Mouse (Mus musculus) midbrain, embryonic 14.5 days (tissue): Measurements from ENCODE around the gene Bnc1. TPM values are rescaled to one million over a fixed set of nuclear protein-coding genes. Genes with fewer than 3 reads are reported as not detected.

Source experiments
- ATAC-seq: fragments of 200-750 bp; cut with Nextera tagmentation; 2 replicates; pipeline ENCODE4 v1.8.0; 2017; ENCODE audit warnings: moderate number of reproducible peaks, moderate library complexity; ENCODE audit not compliant: low FRiP score, low TSS enrichment
- DNase-seq: peaks from one replicate; pipeline ENCODE4 v3.0.0-alpha.2; 2015
- H3K27ac ChIP-seq: fragments of 300-500 bp; sonication (generic); replicated peaks from 2 replicates; pipeline ENCODE4 v1.5.1; 2014; ENCODE audit warnings: mild to moderate bottlenecking, low read depth, low read length, moderate library complexity
- H3K27me3 ChIP-seq: fragments of 300-500 bp; sonication (generic); 2 replicates; pipeline ENCODE4 v1.6.1; 2014; ENCODE audit warnings: low read length, control low read depth, mixed read lengths; ENCODE audit not compliant: control insufficient read depth, insufficient read depth
- H3K36me3 ChIP-seq: fragments of 300-500 bp; sonication (generic); 2 replicates; pipeline ENCODE4 v1.6.1; 2014; ENCODE audit warnings: low read length, control low read depth; ENCODE audit not compliant: control insufficient read depth, insufficient read depth
- H3K4me1 ChIP-seq: fragments of 300-500 bp; sonication (generic); 2 replicates; pipeline ENCODE4 v1.6.1; 2014; ENCODE audit warnings: mild to moderate bottlenecking, antibody characterized with exemption, low read length, control low read depth; ENCODE audit not compliant: control insufficient read depth, insufficient read depth
- H3K4me2 ChIP-seq: fragments of 300-500 bp; sonication (generic); 2 replicates; pipeline ENCODE4 v1.6.1; 2014; ENCODE audit warnings: mild to moderate bottlenecking, low read length, moderate library complexity
- H3K4me3 ChIP-seq: fragments of 300-500 bp; sonication (generic); replicated peaks from 2 replicates; pipeline ENCODE4 v1.5.1; 2014; ENCODE audit warnings: low read depth, low read length
- H3K9ac ChIP-seq: fragments of 300-500 bp; sonication (generic); replicated peaks from 2 replicates; pipeline ENCODE4 v1.6.1; 2014; ENCODE audit warnings: mild to moderate bottlenecking, low read length, moderate library complexity
- H3K9me3 ChIP-seq: fragments of 300-500 bp; sonication (generic); 2 replicates; pipeline ENCODE4 v1.6.1; 2016; ENCODE audit warnings: low read length, control low read depth, mixed read lengths; ENCODE audit not compliant: control insufficient read depth
- WGBS: fragments of 180-500 bp; shearing (Covaris S2); extraction: QIAGEN DNeasy Blood & Tissue Kit; methylation state at CpG from one replicate; pipeline ENCODE4 v1.1.7; 2014; 5-methylcytosine and 5-hydroxymethylcytosine counted together
- polyA plus RNA-seq: library from polyadenylated mRNA; unstranded; fragments of >200 nt; fragmentation: Nextera tagmentation; extraction: Ambion mirVana; gene quantifications from 2 replicates; pipeline ENCODE4 v1.2.1, GENCODE M21; 2014

The Bnc1 gene
- polyA plus RNA-seq, 1 experiment from 2014 or later: 0.30 TPM

DNA sequence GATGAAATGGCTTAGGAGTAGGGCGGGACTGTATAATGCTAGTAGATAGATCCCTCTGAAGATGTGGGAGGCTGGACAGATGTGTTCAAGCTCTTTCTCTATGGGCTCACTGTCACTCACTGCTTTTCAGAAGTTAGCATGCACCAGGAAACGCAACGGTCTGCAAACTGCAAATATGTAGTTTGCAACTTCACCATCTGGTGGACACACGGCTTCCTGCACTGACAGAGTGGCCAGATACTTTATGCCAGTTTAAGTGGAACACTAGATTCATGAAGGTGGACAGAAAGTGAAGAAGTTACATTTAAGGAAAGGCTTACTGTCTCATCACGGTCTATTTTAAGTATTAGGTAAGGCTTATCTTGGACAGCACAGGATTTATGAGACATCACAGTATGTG, 25.9 kb downstream of the Bnc1 start:
- H3K9me3 ChIP-seq: no peaks in the 10 kb centered on the region
- H3K4me2 ChIP-seq: no peak overlapping the region
- 84% methylated on average over 5 of the region's 5 CpGs for WGBS
- H3K27me3 ChIP-seq: no peaks in the 10 kb centered on the region
- no peak overlapping the region for H3K27ac ChIP-seq
- H3K4me1 ChIP-seq: no peaks in the 10 kb centered on the region
- no peak overlapping the region for H3K4me3 ChIP-seq
- ATAC-seq: no peak
- H3K36me3 ChIP-seq: no peaks in the 10 kb centered on the region
- no peak overlapping the region for H3K9ac ChIP-seq
- no peak for DNase-seq

DNA sequence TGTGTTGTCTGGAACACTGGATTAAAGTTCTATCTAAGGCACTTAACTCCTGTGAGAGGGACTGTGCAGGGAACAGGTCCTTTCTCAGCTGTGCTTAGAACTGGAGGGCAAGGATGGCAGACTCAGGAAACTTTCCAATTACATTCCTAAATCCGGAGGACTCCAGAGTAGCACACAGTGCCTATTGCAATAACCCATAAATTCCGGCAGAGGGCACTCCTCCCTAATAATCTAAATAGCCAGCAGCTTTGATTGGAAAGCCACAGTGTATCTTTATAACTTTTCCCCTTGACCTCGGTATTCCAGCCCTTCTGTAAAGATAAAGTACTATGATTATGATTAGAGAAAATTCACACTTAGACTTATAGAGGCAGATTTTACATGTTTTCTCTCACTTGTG, 32.4 kb downstream of the Bnc1 start:
- WGBS: 5% methylated on average over 3 of the region's 3 CpGs
- no peak overlapping the region for H3K4me2 ChIP-seq
- H3K9ac ChIP-seq: no peak overlapping the region
- H3K36me3 ChIP-seq: no peaks in the 10 kb centered on the region
- H3K9me3 ChIP-seq: no peaks in the 10 kb centered on the region
- H3K27ac ChIP-seq: no peak overlapping the region
- H3K27me3 ChIP-seq: no peaks in the 10 kb centered on the region
- ATAC-seq (no peak), DNase-seq (peak; percentile 89)
- H3K4me3 ChIP-seq: no peak overlapping the region
- H3K4me1 ChIP-seq: no peaks in the 10 kb centered on the region

DNA sequence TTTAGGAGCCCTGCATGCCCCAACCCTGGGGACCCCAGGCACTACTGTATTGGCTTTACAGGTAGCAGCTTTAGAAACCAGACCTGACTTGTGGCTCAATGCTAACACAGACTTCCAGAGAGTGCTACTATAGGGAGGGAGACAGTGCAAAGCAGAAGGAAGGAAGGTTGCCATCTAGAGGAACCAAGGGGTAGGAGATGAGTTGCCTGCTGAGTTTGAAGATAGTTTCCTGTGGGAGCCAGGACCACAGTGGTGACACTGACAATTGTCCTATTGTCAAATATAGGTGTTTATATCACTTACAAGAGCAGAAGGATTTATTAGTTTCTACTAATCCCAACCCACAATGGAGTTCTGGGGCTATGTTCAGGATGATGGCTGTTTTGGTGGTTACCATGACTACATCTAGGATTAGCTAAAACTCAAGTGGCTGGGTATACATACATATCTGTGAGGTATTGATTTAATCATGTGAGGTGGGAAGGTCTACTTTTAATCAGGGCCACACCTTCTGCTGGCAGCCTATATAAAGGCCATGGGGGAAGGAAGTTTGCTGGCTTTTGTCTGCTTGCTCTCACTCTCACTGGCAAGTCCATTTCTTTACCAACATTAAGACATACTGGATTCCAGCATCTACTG, 37.8 kb downstream of the Bnc1 start:
- no peaks in the 10 kb centered on the region for H3K9me3 ChIP-seq
- H3K4me1 ChIP-seq: no peaks in the 10 kb centered on the region
- ATAC-seq (no peak), DNase-seq (peak; percentile 47)
- H3K4me3 ChIP-seq: no peak overlapping the region
- no peak overlapping the region for H3K9ac ChIP-seq
- no peaks in the 10 kb centered on the region for H3K36me3 ChIP-seq
- no peak overlapping the region for H3K4me2 ChIP-seq
- H3K27ac ChIP-seq: no peak overlapping the region
- no peaks in the 10 kb centered on the region for H3K27me3 ChIP-seq

DNA sequence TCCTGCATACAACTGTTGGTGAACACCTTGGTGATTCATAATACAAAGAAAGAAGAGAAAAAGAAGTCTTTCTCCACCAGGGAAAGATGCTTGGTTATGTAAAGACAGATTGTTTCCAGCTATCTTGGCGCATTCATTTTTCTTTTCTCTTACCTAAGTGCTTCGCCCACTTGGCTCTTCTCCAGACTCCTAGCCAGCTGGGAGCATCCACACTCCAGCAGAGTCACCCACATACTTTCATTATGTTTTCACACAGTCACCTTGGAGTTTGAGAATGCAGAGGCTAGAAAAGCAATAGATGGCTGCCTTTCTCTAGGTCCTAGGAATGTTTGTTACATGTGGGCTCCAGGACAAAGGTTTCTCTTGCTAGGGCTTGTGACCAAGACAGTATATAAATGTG, 41.6 kb downstream of the Bnc1 start:
- H3K9ac ChIP-seq: no peak overlapping the region
- no peak overlapping the region for H3K27ac ChIP-seq
- DNase-seq (no peak), ATAC-seq (no peak)
- 89% methylated on average over 2 of the region's 2 CpGs for WGBS
- H3K27me3 ChIP-seq: no peaks in the 10 kb centered on the region
- no peaks in the 10 kb centered on the region for H3K4me1 ChIP-seq
- no peaks in the 10 kb centered on the region for H3K9me3 ChIP-seq
- no peak overlapping the region for H3K4me2 ChIP-seq
- no peaks in the 10 kb centered on the region for H3K36me3 ChIP-seq
- H3K4me3 ChIP-seq: no peak overlapping the region

DNA sequence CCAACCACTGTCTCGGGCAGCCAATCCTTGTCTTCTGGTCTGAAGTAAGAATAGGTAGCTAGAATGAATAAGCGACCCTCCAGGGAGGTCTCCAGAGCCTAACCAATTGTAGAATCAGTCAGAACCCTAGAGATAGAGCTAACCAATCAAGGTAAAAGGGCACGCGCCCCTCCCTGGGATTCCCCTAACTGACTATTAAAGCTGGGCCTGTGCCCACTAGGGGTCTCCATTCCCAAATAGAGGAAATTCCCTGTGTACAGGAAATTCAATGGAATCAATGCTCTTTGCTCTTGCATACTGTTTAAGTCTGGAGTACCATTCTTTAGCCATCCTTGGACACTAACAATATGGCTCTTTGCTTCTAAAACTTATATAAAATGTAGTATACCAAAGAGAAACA, 46.7 kb downstream of the Bnc1 start:
- peak; percentile 73 for DNase-seq
- Histone ChIP-seq H3K4me2 (no peak overlapping the region), H3K9me3 (no peaks in the 10 kb centered on the region), H3K4me1 (no peaks in the 10 kb centered on the region), H3K4me3 (no peak overlapping the region), H3K27ac (no peak overlapping the region), H3K36me3 (no peaks in the 10 kb centered on the region), H3K27me3 (no peaks in the 10 kb centered on the region), H3K9ac (no peak overlapping the region)
- WGBS: 19% methylated on average over 4 of the region's 4 CpGs
- ATAC-seq: no peak

DNA sequence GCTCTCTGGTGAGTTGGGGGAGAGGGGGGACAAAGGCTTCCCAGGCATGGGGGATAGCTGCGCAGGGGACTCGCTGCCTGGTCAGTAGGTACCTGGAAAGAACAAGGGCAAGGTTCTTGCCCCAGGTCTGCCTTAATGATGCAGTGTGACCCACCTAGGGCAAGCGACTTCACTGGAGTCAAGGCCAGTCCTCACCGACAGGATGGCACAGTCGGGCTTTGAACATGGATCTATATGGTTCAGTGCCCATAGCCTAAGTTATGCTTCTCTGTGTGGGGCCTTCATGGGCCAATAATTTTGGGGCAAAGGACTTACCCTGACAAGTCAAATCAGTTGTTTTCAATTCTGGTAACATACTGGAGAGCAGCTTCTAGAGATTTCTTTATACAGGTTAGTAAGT, 57.3 kb downstream of the Bnc1 start:
- peak overlapping the region; percentile 99 for H3K27ac ChIP-seq

DNA sequence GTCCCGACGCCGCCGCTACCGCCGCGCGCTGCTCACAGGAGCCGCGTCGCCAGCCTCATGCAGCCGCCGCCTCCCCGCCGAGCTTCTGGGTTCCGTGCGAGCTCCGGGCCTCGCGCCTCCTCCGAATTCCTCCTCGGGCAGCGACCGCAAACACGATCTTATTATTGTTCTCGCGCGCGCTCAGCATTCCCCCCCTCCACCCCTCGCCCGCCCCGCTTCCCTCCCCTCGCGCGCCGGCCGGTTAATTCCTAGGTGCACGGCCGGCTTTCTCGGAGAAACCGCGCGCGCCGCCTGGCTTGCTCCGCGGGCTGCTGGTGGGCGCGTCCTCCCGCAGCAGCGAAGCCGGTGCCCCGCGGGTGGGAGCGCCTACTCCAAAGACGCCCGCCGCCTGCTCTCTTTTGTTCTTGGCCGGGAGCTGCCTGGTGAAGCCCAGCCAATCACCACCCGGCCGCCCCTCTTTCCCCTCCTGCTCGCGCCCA, 57.8 kb downstream of the Bnc1 start, which contains the start of gene Hdgfl3:
TSS of gene Hdgfl3 (minus strand) at position 207 of the 479 bp plus-strand sequence.
- Histone ChIP-seq H3K4me3 (peak within 1 kb of the TSS; percentile 96), H3K9ac (peak within 1 kb of the TSS; percentile 100), H3K27ac (peak within 1 kb of the TSS; percentile 99), H3K9me3 (no peaks in the 10 kb centered on the region), H3K4me1 (peaks cover 26% of the 10 kb centered on the region), H3K4me2 (peak within 1 kb of the TSS; percentile 79), H3K27me3 (no peaks in the 10 kb centered on the region), H3K36me3 (no peaks in the 10 kb centered on the region)
- DNase-seq: peak; percentile 96
- WGBS: under 1% methylated on average over 55 of the region's 63 CpGs
- peak; percentile 88 for ATAC-seq

More for the DNA sequence above, 57.3 kb downstream of the Bnc1 start:
- H3K9me3 ChIP-seq: no peaks in the 10 kb centered on the region
- no peaks in the 10 kb centered on the region for H3K27me3 ChIP-seq
- peak overlapping the region; percentile 100 for H3K9ac ChIP-seq
- WGBS: 1% methylated on average over 5 of the region's 5 CpGs
- H3K4me2 ChIP-seq: peak overlapping the region; percentile 79
- H3K36me3 ChIP-seq: no peaks in the 10 kb centered on the region
- DNase-seq: peak; percentile 66
- H3K4me1 ChIP-seq: peaks cover 24% of the 10 kb centered on the region
- peak overlapping the region; percentile 96 for H3K4me3 ChIP-seq
- ATAC-seq: no peak; the same call in 1 of the 2 replicates

DNA sequence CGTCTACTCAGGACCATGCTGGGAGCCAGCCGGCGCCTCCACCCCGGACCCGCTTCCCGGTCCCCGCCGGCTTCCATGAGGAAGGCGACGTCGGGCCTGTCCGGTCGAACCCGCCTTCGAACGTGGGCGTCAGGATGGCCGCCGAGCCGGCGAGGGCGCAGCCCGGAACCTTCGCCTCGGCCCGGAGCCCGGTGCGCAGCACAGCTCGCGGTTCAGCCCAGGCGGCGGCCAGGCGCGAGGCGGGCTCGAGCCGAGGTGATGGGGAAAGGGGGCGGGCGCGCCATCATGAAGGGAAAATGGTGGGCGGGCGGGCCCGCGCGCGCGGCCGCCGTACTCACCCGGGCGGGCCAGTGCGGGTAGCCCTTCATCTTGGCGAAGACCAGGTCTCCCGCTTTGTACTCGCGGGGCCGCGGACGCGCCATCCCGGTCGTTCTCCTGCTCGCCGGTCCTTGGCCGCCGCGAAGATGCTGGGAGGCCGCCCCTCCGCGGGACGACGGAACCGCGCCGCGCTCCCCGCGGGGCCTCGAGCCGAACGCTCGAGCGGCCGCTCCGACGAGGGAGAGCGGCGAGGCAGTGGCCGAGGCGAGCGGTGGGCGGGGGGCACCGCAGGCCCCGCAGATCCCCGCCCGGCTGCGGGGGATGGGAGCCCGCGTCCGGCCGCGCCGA, 58.4 kb downstream of the Bnc1 start:
- Histone ChIP-seq H3K4me1 (peaks cover 29% of the 10 kb centered on the region), H3K4me2 (peak overlapping the region; percentile 79), H3K4me3 (peak overlapping the region; percentile 96), H3K9me3 (no peaks in the 10 kb centered on the region), H3K36me3 (no peaks in the 10 kb centered on the region), H3K27ac (peak overlapping the region; percentile 99), H3K27me3 (no peaks in the 10 kb centered on the region), H3K9ac (peak overlapping the region; percentile 100)
- peak; percentile 85 for DNase-seq
- under 1% methylated on average over 80 of the region's 103 CpGs for WGBS
- peak; percentile 80 for ATAC-seq
